Mouse (Mus musculus) G1E (cell line): ENCODE measurements around the gene Tesk1.
"Not testable (repeated sequence)": the region's sequence is repeated elsewhere in the genome, so short reads cannot be mapped to it uniquely, and the experiment has no call there.

Experiments
- CTCF ChIP-seq: IDR thresholded peaks from 2 replicates; pipeline ENCODE4 v1.5.1; 2012; ENCODE audit warnings: low read depth, low read length, inconsistent platforms, mixed read lengths
- GATA1 ChIP-seq: IDR thresholded peaks from 2 replicates; pipeline ENCODE4 v1.6.1; 2012; ENCODE audit warnings: borderline replicate concordance, low read length, inconsistent platforms, mixed read lengths
- POLR2AphosphoS5 ChIP-seq: IDR thresholded peaks from 2 replicates; pipeline ENCODE4 v1.6.1; 2012; ENCODE audit warnings: low read depth, low read length, inconsistent platforms; ENCODE audit not compliant: insufficient replicate concordance
- TAL1 ChIP-seq: conservative IDR thresholded peaks from 2 replicates; pipeline ENCODE4 v1.6.1; 2012; ENCODE audit warnings: low read depth, low read length, inconsistent platforms, mixed read lengths

GRCm38 (mm10) chr4:43485666-43486065, 43.9 kb downstream of the Tesk1 start:
- TF ChIP-seq CTCF, GATA1, TAL1, POLR2AphosphoS5: not testable (repeated sequence)
